Mouse (Mus musculus) stomach, embryonic 14.5 days (tissue): ENCODE results near the gene Pdxk. TPM values are rescaled to one million over a fixed set of nuclear protein-coding genes. Genes with fewer than 3 reads are reported as not detected.

ENCODE experiments used
- ATAC-seq: fragments of 200-750 bp; cut with Nextera tagmentation; 2 replicates; pipeline ENCODE4 v1.8.0; 2017; ENCODE audit warnings: low read depth, moderate TSS enrichment; ENCODE audit not compliant: insufficient number of reproducible peaks, insufficient read depth, low FRiP score
- H3K27ac ChIP-seq: fragments of 300-500 bp; sonication (generic); 2 replicates; pipeline ENCODE4 v1.5.1; 2014; ENCODE audit warnings: mild to moderate bottlenecking, low read length, moderate library complexity, mixed read lengths
- H3K27me3 ChIP-seq: fragments of 300-500 bp; sonication (generic); 2 replicates; pipeline ENCODE4 v1.6.1; 2014; ENCODE audit warnings: low read length, control low read depth, mixed read lengths; ENCODE audit not compliant: control insufficient read depth, insufficient read depth
- H3K36me3 ChIP-seq: fragments of 300-500 bp; sonication (generic); 2 replicates; pipeline ENCODE4 v1.6.1; 2014; ENCODE audit warnings: mild to moderate bottlenecking, control low read depth, low read length, moderate library complexity, mixed read lengths; ENCODE audit not compliant: control insufficient read depth, insufficient read depth
- H3K4me1 ChIP-seq: fragments of 300-500 bp; sonication (generic); 2 replicates; pipeline ENCODE4 v1.6.1; 2014; ENCODE audit warnings: low read length, control low read depth, mixed read lengths; ENCODE audit not compliant: control insufficient read depth, insufficient read depth
- H3K4me2 ChIP-seq: fragments of 300-500 bp; sonication (generic); replicated peaks from 2 replicates; pipeline ENCODE4 v1.6.1; 2014; ENCODE audit warnings: low read depth, low read length, control low read depth
- H3K4me3 ChIP-seq: fragments of 300-500 bp; sonication (generic); 2 replicates; pipeline ENCODE4 v1.5.1; 2014; ENCODE audit warnings: low read depth, low read length, control low read depth
- H3K9ac ChIP-seq: fragments of 300-500 bp; sonication (generic); replicated peaks from 2 replicates; pipeline ENCODE4 v1.6.1; 2014; ENCODE audit warnings: low read depth, mild to moderate bottlenecking, control low read depth, low read length, moderate library complexity, mixed read lengths
- H3K9me3 ChIP-seq: fragments of 300-500 bp; sonication (generic); 2 replicates; pipeline ENCODE4 v1.6.1; 2016; ENCODE audit warnings: low read depth, low read length, control low read depth; ENCODE audit not compliant: control insufficient read depth
- WGBS: fragments of 180-500 bp; shearing (Covaris S2); extraction: QIAGEN DNeasy Blood & Tissue Kit; methylation state at CpG from one replicate; pipeline ENCODE4 v1.1.7; 2014; 5-methylcytosine and 5-hydroxymethylcytosine counted together
- polyA plus RNA-seq: library from polyadenylated mRNA; unstranded; fragments of >200 nt; fragmentation: Nextera tagmentation; extraction: Ambion mirVana; gene quantifications from 2 replicates; pipeline ENCODE4 v1.2.1, GENCODE M21; 2014

Gene Pdxk
- polyA plus RNA-seq, 1 experiment from 2014 or later: 6.5 TPM

DNA sequence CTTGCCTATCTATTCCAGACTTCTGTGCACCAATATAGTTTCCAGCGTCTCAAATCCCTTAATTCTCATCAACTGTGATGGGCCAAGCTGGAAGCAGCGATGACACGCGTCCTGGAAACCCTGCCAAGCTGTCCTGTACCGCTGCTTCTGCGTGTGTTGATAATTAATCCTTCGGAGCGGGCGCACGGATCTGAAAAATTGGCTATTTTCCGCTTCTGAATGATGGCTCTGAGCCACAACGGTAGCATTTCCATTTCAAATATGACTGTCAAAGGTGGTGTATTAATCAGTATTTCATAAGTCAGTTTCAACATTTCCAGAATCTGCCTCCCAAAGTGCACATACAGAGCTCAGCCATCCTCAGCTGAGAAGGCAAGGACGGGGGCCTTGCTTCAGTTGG lies 8.1 kb downstream of the Pdxk start:
- Histone ChIP-seq H3K27ac (no peak overlapping the region), H3K4me2 (no peak overlapping the region), H3K4me3 (no peak overlapping the region), H3K4me1 (0 out of 2 replicates have a peak, but pooled peaks cover 11% of the 10 kb centered on the region), H3K36me3 (no peaks in the 10 kb centered on the region), H3K9me3 (no peaks in the 10 kb centered on the region), H3K9ac (no peak overlapping the region), H3K27me3 (no peaks in the 10 kb centered on the region)
- no peak for ATAC-seq
- 80% methylated on average over 13 of the region's 13 CpGs for WGBS

- H3K4me2 ChIP-seq: no peak overlapping the region
- no peak overlapping the region for H3K9ac ChIP-seq
- 64% methylated on average over 4 of the region's 4 CpGs for WGBS
- H3K9me3 ChIP-seq: no peaks in the 10 kb centered on the region
- H3K27me3 ChIP-seq: no peaks in the 10 kb centered on the region
- ATAC-seq: no peak
- H3K36me3 ChIP-seq: peaks cover 4% of the 10 kb centered on the region; the same call in 1 of the 2 replicates
- no peak overlapping the region for H3K27ac ChIP-seq
- 0 out of 2 replicates have a peak, but pooled peaks cover 3% of the 10 kb centered on the region for H3K4me1 ChIP-seq
- H3K4me3 ChIP-seq: no peak overlapping the region
These were observed 12.1 kb downstream of the Pdxk start for GRCm38 (mm10) chr10:78452641-78453040.

DNA sequence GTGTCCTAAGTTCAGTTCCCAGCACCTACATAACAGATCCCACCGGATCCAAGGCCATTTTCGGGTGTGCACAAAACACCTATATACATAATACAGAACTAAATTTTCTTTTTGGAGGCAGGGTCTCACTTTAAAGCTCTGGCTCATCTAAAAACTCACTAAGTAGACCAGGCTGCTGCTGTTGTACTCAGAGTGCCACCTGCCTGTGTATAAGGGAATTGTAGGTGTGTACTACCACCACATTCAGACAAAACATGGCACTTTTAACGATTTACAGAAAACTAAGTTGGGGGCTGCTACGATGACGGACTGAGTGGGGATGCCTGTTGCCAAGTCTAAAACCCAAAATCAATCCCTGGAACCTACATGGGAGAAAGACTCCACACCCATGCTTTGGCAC lies 14.0 kb downstream of the Pdxk start:
- H3K36me3 ChIP-seq: peaks cover 4% of the 10 kb centered on the region; the same call in 1 of the 2 replicates
- ATAC-seq: no peak
- no peak overlapping the region for H3K4me3 ChIP-seq
- no peak overlapping the region for H3K9ac ChIP-seq
- 89% methylated on average over 5 of the region's 5 CpGs for WGBS
- no peak overlapping the region for H3K4me2 ChIP-seq
- no peaks in the 10 kb centered on the region for H3K9me3 ChIP-seq
- H3K27ac ChIP-seq: no peak overlapping the region
- no peaks in the 10 kb centered on the region for H3K27me3 ChIP-seq
- no peaks in the 10 kb centered on the region for H3K4me1 ChIP-seq

DNA sequence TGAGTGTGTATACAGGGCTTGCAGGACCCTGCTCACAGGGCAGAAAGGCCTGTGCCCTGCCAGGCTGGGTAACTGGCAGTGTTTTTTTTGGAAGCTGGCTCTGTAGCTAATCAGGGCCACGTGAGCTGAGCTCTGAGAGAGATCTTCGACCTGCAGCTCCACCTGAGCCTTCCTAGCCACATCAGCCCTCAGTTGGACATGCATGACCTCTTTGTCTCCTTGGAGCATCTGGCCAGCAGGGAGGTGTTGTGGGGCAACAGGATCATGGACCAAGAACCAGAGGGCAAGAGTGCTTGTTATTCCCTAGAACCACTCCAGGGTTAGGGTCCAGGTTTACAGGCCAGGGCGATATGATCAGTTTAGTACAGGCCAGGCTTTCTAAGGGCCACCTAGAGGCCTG lies 17.4 kb downstream of the Pdxk start:
- H3K9me3 ChIP-seq: no peaks in the 10 kb centered on the region
- H3K27ac ChIP-seq: no peak overlapping the region
- no peak overlapping the region for H3K4me3 ChIP-seq
- no peak overlapping the region for H3K9ac ChIP-seq
- WGBS: 83% methylated on average over 3 of the region's 3 CpGs
- H3K4me1 ChIP-seq: no peaks in the 10 kb centered on the region
- no peak for ATAC-seq
- no peaks in the 10 kb centered on the region for H3K27me3 ChIP-seq
- H3K4me2 ChIP-seq: no peak overlapping the region
- peaks cover 4% of the 10 kb centered on the region; the same call in 1 of the 2 replicates for H3K36me3 ChIP-seq

DNA sequence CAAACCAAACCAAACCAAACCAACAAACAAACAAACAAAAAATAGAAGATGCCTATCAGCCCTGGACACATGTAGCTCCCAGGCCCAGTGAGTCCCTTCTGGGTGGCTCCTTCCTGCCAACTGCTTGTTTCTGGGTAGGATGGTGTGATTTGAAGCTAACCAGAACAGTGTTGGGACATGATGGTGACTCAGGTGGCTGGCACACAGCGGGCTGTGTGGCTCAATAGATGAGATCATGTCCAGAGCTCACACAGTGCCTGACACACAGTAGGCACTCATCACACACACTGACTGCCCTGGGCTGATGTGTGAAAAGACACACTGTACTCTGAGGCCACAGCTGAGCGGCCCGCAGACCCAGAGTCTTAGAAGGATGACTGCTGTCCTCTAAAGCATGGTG lies 18.6 kb downstream of the Pdxk start:
- no peak for ATAC-seq

GRCm38 (mm10) chr10:78442292-78442691 lies 22.5 kb downstream of the Pdxk start:
- Histone ChIP-seq H3K9ac (no peak overlapping the region), H3K27me3 (no peaks in the 10 kb centered on the region), H3K4me3 (no peak overlapping the region), H3K27ac (no peak overlapping the region), H3K36me3 (no peaks in the 10 kb centered on the region), H3K9me3 (no peaks in the 10 kb centered on the region), H3K4me1 (no peaks in the 10 kb centered on the region), H3K4me2 (no peak overlapping the region)
- WGBS: 93% methylated on average over 3 of the region's 3 CpGs
- no peak for ATAC-seq

More for the DNA sequence above, 18.6 kb downstream of the Pdxk start:
- no peaks in the 10 kb centered on the region for H3K4me1 ChIP-seq
- H3K36me3 ChIP-seq: peaks cover 4% of the 10 kb centered on the region; the same call in 1 of the 2 replicates
- H3K4me2 ChIP-seq: no peak overlapping the region
- no peaks in the 10 kb centered on the region for H3K9me3 ChIP-seq
- H3K9ac ChIP-seq: no peak overlapping the region
- no peak overlapping the region for H3K4me3 ChIP-seq
- no peak overlapping the region for H3K27ac ChIP-seq
- no peaks in the 10 kb centered on the region for H3K27me3 ChIP-seq
- WGBS: 98% methylated on average over 3 of the region's 3 CpGs

DNA sequence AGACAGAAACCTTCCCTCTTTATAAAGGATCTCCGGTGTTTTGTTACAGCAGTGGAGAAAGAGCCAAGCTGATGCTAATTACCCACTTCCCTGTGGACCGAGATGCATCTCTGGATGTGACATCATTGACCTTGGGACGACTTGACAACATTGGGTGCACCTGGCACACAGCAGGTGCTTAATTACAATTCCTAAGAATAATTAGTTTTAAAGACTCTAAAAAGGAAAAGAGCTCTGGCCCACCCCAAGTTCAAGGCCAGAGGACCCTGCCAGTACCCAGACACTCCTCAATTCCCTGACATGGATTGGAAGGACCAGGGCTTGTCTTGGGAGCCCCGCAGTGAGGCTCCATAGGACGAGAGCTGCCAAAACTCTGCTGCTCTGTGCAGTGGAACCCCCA lies 23.2 kb downstream of the Pdxk start:
- 85% methylated on average over 5 of the region's 5 CpGs for WGBS
- Histone ChIP-seq H3K36me3 (no peaks in the 10 kb centered on the region), H3K4me2 (no peak overlapping the region), H3K27me3 (no peaks in the 10 kb centered on the region), H3K4me1 (no peaks in the 10 kb centered on the region), H3K9me3 (no peaks in the 10 kb centered on the region), H3K27ac (no peak overlapping the region), H3K4me3 (no peak overlapping the region), H3K9ac (no peak overlapping the region)
- ATAC-seq: no peak

DNA sequence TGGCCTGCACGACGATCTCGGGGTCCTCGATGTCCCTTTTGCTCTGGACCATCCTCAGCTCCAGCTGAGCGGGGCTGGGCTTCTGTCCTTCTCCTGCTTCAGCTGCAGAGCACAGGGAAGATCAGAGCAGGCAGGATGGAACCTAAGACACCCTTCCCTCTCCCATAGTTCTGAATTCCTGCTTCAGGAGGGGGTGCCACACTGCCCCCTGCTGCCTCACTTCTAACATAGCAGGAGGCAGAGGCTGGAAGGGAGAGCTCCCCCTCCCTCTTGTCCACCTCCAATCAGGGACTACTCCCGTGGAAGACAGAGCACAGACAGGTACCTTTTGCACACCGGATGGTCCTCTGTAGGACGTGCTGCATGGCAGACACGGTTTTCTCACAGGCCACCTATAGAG lies 24.0 kb downstream of the Pdxk start:
- Histone ChIP-seq H3K4me1 (no peaks in the 10 kb centered on the region), H3K4me3 (no peak overlapping the region), H3K9ac (no peak overlapping the region), H3K36me3 (no peaks in the 10 kb centered on the region), H3K9me3 (no peaks in the 10 kb centered on the region), H3K4me2 (no peak overlapping the region), H3K27ac (no peak overlapping the region), H3K27me3 (no peaks in the 10 kb centered on the region)
- WGBS: 78% methylated on average over 9 of the region's 9 CpGs
- no peak for ATAC-seq

DNA sequence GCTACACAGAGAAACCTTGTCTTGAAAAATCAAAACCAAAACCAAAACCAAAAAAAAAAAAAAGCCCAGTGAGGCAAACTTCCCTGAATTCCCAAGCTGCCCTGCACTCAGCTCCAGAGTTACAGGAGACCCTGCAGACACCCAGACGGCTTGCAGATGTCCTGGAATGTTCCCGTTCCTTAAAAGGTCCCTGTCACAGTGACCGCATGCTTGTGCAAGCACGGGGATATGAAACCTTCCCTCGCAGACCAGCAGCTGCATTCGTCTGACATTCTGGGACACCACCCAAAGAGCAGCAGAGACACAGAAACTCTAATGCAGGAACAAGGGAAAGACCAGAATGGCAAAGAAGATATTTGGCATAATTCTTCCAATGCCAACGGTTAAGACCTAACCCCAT lies 24.8 kb downstream of the Pdxk start:
- H3K4me1 ChIP-seq: no peaks in the 10 kb centered on the region
- 87% methylated on average over 7 of the region's 7 CpGs for WGBS
- no peak for ATAC-seq

More for the DNA sequence above, 24.8 kb downstream of the Pdxk start:
- no peaks in the 10 kb centered on the region for H3K36me3 ChIP-seq
- H3K9me3 ChIP-seq: no peaks in the 10 kb centered on the region
- no peak overlapping the region for H3K4me3 ChIP-seq
- no peak overlapping the region for H3K9ac ChIP-seq
- H3K4me2 ChIP-seq: no peak overlapping the region
- H3K27ac ChIP-seq: no peak overlapping the region
- no peaks in the 10 kb centered on the region for H3K27me3 ChIP-seq
